Mouse (Mus musculus) limb, embryonic 11.5 days (tissue): ENCODE data around the gene Mixl1. TPM values are rescaled to one million over a fixed set of nuclear protein-coding genes. Genes with fewer than 3 reads are reported as not detected.

Experiments used
- polyA plus RNA-seq: library from polyadenylated mRNA; unstranded; fragments of >200 nt; fragmentation: Nextera tagmentation; extraction: Ambion mirVana; gene quantifications from 2 replicates; pipeline ENCODE4 v1.2.1, GENCODE M21; 2014

The Mixl1 gene
- polyA plus RNA-seq, 1 experiment from 2014 or later: 0.15 TPM

Other genes with a start within 250 kb of the Mixl1 start
- 0.41 and 0.93 TPM in 2 replicates for gene Stum, start 213.5 kb downstream of the Mixl1 start, polyA plus RNA-seq
- gene Parp1, start 128.1 kb downstream of the Mixl1 start, polyA plus RNA-seq: 192 and 213 TPM in 2 replicates
- 24.6 and 25.9 TPM in 2 replicates for gene Lin9, start 55.9 kb downstream of the Mixl1 start, polyA plus RNA-seq
- gene Acbd3, start 29.0 kb upstream of the Mixl1 start, polyA plus RNA-seq: 22.5 and 24.7 TPM in 2 replicates
- 3,717 and 3,908 TPM in 2 replicates for gene H3f3a, start 116.9 kb upstream of the Mixl1 start, polyA plus RNA-seq
- 44.1 and 46.9 TPM in 2 replicates for gene Sde2, start 154.1 kb upstream of the Mixl1 start, polyA plus RNA-seq
- 0.08 TPM in 1 of 2 replicates, not detected in the other for gene Lefty2, start 196.1 kb upstream of the Mixl1 start, polyA plus RNA-seq
- 120 and 137 TPM in 2 replicates for gene Pycr2, start 207.3 kb upstream of the Mixl1 start, polyA plus RNA-seq
- 0.12 and 1.4 TPM in 2 replicates for gene Lefty1, start 238.0 kb upstream of the Mixl1 start, polyA plus RNA-seq
- gene Tmem63a, start 245.3 kb upstream of the Mixl1 start, polyA plus RNA-seq: 5.6 and 6.1 TPM in 2 replicates